Mouse (Mus musculus) kidney, adult 2 months (tissue): ENCODE measurements around the gene Ccn2.
"Not testable (repeated sequence)": the region's sequence is repeated elsewhere in the genome, so short reads cannot be mapped to it uniquely, and the experiment has no call there.

Experiments
- CTCF ChIP-seq: fragments of 200-500 bp; conservative IDR thresholded peaks from 2 replicates; pipeline ENCODE4 v1.5.1; 2011; ENCODE audit warnings: low read depth, mild to moderate bottlenecking, control low read depth, low read length, moderate library complexity, mixed read lengths; ENCODE audit not compliant: insufficient read depth, insufficient read length
- POLR2A ChIP-seq: fragments of 200-500 bp; IDR thresholded peaks from one replicate; pipeline ENCODE4 v1.6.1; 2011; ENCODE audit warnings: low read depth, low read length, control low read depth

DNA sequence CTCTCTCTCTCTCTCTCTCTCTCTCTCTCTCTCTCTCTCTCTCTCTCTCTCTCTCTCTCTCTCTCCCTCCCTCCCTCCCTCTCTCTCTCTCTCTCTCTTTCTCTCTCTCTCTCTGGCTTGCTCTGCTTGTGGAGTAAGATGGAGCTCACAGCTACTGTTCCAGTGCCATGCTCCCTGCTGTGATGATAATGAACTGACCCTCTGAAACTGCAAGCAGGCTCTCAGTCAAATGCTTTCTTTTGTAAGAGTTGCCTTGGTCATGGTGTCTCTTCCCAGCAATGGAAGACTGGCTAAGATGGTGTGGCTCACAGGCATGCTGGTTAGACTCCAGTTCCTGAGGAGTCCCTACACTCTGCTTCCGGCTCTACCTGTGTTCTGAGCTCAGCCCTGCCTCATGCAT, 21.3 kb downstream of the Ccn2 start:
- TF ChIP-seq CTCF, POLR2A: not testable (repeated sequence)
